Comparison of ENCODE assay signal across 21 mouse cellular contexts in genomic region chr5:69227147-69227546, GRCm38 (mm10).
DNase-seq lines count a peak whose midpoint lies in the region; ATAC-seq lines count a peak whose summit lies in the region.
"Had no signal": no experiment of that assay in that cellular context is flagged by ENCODE, and none has a peak within 500 bp of the region (broad histone marks: within the 10 kb centered on the region; RNA-seq: fewer than 3 reads in every experiment).

No protein-coding gene starts in this region.

- no peak overlapping the region for H3K4me2 ChIP-seq in forebrain, embryonic 12.5 days
- H3K4me2 ChIP-seq: heart, embryonic 11.5 days; hindbrain, embryonic 12.5 days; hindbrain, embryonic 15.5 days had no signal

- no peaks in the 10 kb centered on the region for H3K27me3 ChIP-seq in forebrain, embryonic 12.5 days
- H3K27me3 ChIP-seq: hindbrain, embryonic 12.5 days; hindbrain, embryonic 15.5 days had no signal

- DNase-seq in cerebellum, postnatal 4 days (ENCODE audit: low spot score in 2 of 2) = no peak
- DNase-seq in frontal cortex, postnatal 10 days (ENCODE audit: low spot score in 2 of 2) = no peak
- DNase-seq in cerebellum, adult 9-10 months = peak; percentile 67
- DNase-seq in cerebellum, postnatal 14 days = peak; percentile 15 to 49
- DNase-seq in retina, postnatal 1 day = no peak
- DNase-seq: adrenal gland, adult 8-10 months; adrenal gland, postnatal 25 days; gastrocnemius, adult 2 months; gastrocnemius, postnatal 14 days; heart, adult 11 months; kidney, adult 2 months had no signal

- H3K9me3 ChIP-seq in forebrain, embryonic 12.5 days = no peaks in the 10 kb centered on the region
- H3K9me3 ChIP-seq: forebrain, embryonic 10.5 days; hindbrain, embryonic 12.5 days; hindbrain, embryonic 15.5 days had no signal

- no peak overlapping the region for H3K9ac ChIP-seq in forebrain, embryonic 12.5 days
- H3K9ac ChIP-seq: hindbrain, embryonic 12.5 days; hindbrain, embryonic 15.5 days had no signal

- no peak overlapping the region for H3K4me3 ChIP-seq in forebrain, embryonic 12.5 days (replicated peaks)
- H3K4me3 ChIP-seq: forebrain, embryonic 10.5 days; gastrocnemius, adult 2 months; hindbrain, embryonic 12.5 days; hindbrain, embryonic 15.5 days had no signal

- no peak overlapping the region for H3K27ac ChIP-seq in forebrain, embryonic 12.5 days
- H3K27ac ChIP-seq: forebrain, embryonic 10.5 days; gastrocnemius, adult 2 months; hindbrain, embryonic 12.5 days; hindbrain, embryonic 15.5 days had no signal

- peak; percentile 79 for ATAC-seq in cerebellum, adult (ENCODE audit: insufficient number of reproducible peaks, low FRiP score, low TSS enrichment)
- peak; percentile 94 for ATAC-seq in frontal cortex, adult (ENCODE audit: low TSS enrichment)
- no peak for ATAC-seq in forebrain, embryonic 12.5 days (ENCODE audit: low FRiP score)
- ATAC-seq: activated CD4-positive, CD25-positive, alpha-beta regulatory T cell, adult 4 months; forebrain, embryonic 14.5 days; intestine, postnatal 0 days had no signal

- H3K36me3 ChIP-seq in forebrain, embryonic 12.5 days (replicated peaks) = no peaks in the 10 kb centered on the region
- H3K36me3 ChIP-seq: forebrain, embryonic 10.5 days; hindbrain, embryonic 12.5 days; hindbrain, embryonic 15.5 days had no signal

- H3K4me1 ChIP-seq in forebrain, embryonic 12.5 days = no peaks in the 10 kb centered on the region
- H3K4me1 ChIP-seq: forebrain, embryonic 10.5 days; hindbrain, embryonic 12.5 days; hindbrain, embryonic 15.5 days had no signal

- WGBS in forebrain, embryonic 12.5 days = 93% methylated on average over 2 of the region's 2 CpGs

Comparison
In these comparisons a context has a peak if more than half of its experiments do, and no peak if none do; other contexts are left out.
1. DNase-seq: peak in cerebellum, adult 9-10 months (single experiment) and cerebellum, postnatal 14 days (2 of 2); none in cerebellum, postnatal 4 days (0 of 2), frontal cortex, postnatal 10 days (0 of 2) and retina, postnatal 1 day (single experiment).